Mouse (Mus musculus): ENCODE results near the gene Pgam5.

DNA sequence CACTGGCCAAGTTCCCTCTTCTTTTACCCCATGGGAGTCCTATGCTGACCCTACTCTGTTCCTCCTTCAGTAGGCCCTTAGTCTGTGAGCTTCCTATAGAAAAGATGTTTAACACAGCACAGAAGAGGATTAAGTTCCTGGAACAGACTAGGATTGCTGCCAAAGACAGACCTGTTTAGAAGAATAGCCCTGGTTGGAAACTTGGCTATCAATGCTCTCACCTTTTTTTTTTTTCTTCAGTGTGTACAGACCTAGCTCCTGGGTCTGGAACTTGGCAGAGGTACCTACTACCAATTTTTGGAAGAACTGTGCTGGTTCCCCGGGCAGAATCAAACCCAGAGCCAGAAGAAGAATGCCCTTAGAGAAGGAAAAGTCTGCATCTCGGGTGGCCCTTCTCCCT is 6.7 kb upstream of the Pgam5 start:
- no peak for TF ChIP-seq CTCF (IDR thresholded peaks at IDR 0.05; ENCODE audit: extremely low read depth, insufficient read depth, insufficient read length, insufficient replicate concordance)
- no peak for TF ChIP-seq POLR2A (IDR thresholded peaks at IDR 0.05; ENCODE audit: low read depth, low read length)
